Mouse (Mus musculus): ENCODE results near the gene Gnaq. TPM values are rescaled to one million over a fixed set of nuclear protein-coding genes. Genes with fewer than 3 reads are reported as not detected.

Gnaq gene
- total and polyA plus RNA-seq, 3 experiments, result 8.1 to 12.9 (median 8.2) TPM

- peak; percentile 41 for DNase-seq (ENCODE audit: extremely low read depth)
- dilution Hi-C loops (cut with MboI; ENCODE audit: extremely low pct_ligation_motif_present, extremely low pct_unique_long_range_greater_than_20kb, low sequenced_read_pairs), result no loop called here
- H3K9ac ChIP-seq (ENCODE audit: insufficient read depth, low read depth), result no peak overlapping the region
- peaks cover 20 to 60% of the 10 kb centered on the region in 2 experiments for H3K4me1 ChIP-seq (ENCODE audit: control insufficient read depth in 1 of 2, insufficient read depth in 2 of 2)
- no peaks in the 10 kb centered on the region for H3K27me3 ChIP-seq (replicated peaks)
- in situ Hi-C loops (cut with MboI; ENCODE audit: low pct_ligation_motif_present, low pct_unique_long_range_greater_than_20kb, low sequenced_read_pairs), result no loop called here
- H3K4me2 ChIP-seq (ENCODE audit: insufficient read depth, low read depth, poor library complexity, severe bottlenecking), result peak overlapping the region; percentile 69
- TF ChIP-seq ETS1 (conservative IDR thresholded peaks at IDR 0.05; ENCODE audit: low read depth, low read length) (no peak), TCF12 (IDR thresholded peaks at IDR 0.05; ENCODE audit: low read depth, low read length) (0 out of 2 replicates have a peak, but pooled peaks have one; percentile 18), ZC3H11A (IDR thresholded peaks at IDR 0.05; ENCODE audit: low read depth, low read length) (no peak), KAT2A (IDR thresholded peaks at IDR 0.05; ENCODE audit: insufficient replicate concordance, low read length) (no peak), IRF4 (IDR thresholded peaks at IDR 0.05; ENCODE audit: low read depth, low read length) (no peak), EP300 (IDR thresholded peaks at IDR 0.05; ENCODE audit: low read length) (peak; percentile 25; the same call in 1 of the 2 replicates), GABPA (IDR thresholded peaks at IDR 0.05; ENCODE audit: insufficient replicate concordance, low read depth, low read length) (no peak), MAZ (IDR thresholded peaks at IDR 0.05; ENCODE audit: low read depth, low read length) (no peak), MEF2A (IDR thresholded peaks at IDR 0.05; ENCODE audit: borderline replicate concordance, low read depth, low read length) (no peak), E2F4 (IDR thresholded peaks at IDR 0.05; ENCODE audit: insufficient replicate concordance, low read depth, low read length) (no peak), MAFK (IDR thresholded peaks at IDR 0.05; ENCODE audit: insufficient replicate concordance, low read length) (no peak), NRF1 (IDR thresholded peaks at IDR 0.05; ENCODE audit: low read depth, low read length) (no peak), POLR2A (IDR thresholded peaks at IDR 0.05; ENCODE audit: low read depth, low read length) (no peak)
- no peaks in the 10 kb centered on the region for H3K9me3 ChIP-seq (replicated peaks; ENCODE audit: low read length)
- no peaks in the 10 kb centered on the region; the same call in 1 of the 2 replicates for H3K79me2 ChIP-seq (replicated peaks; ENCODE audit: control insufficient read depth, extremely low read depth, insufficient read depth, poor library complexity, severe bottlenecking)
- H3K36me3 ChIP-seq (replicated peaks in 1 of 2; ENCODE audit: control insufficient read depth in 1 of 2, insufficient read depth in 1 of 2, low read length in 1 of 2), result peaks cover 0 to 25% of the 10 kb centered on the region in 2 experiments
- peak overlapping the region in 2 of 3 experiments; percentile 32 to 44 for H3K4me3 ChIP-seq (replicated peaks in 1 of 3; ENCODE audit: low read depth in 2 of 3, low read length in 2 of 3, poor library complexity in 1 of 3)
- no peak overlapping the region for H3K27ac ChIP-seq (ENCODE audit: insufficient read depth, low read depth)
These were observed 120.1 kb downstream of the Gnaq start for GRCm38 (mm10) chr19:16252696-16253095.

GRCm38 (mm10) chr19:16254881-16255280, 122.2 kb downstream of the Gnaq start:
- dilution Hi-C loops (cut with MboI; ENCODE audit: extremely low pct_ligation_motif_present, extremely low pct_unique_long_range_greater_than_20kb, low sequenced_read_pairs), result no loop called here
- in situ Hi-C loops (cut with MboI; ENCODE audit: low pct_ligation_motif_present, low pct_unique_long_range_greater_than_20kb, low sequenced_read_pairs), result no loop called here
- H3K36me3 ChIP-seq (replicated peaks in 1 of 2; ENCODE audit: control insufficient read depth in 1 of 2, insufficient read depth in 1 of 2, low read length in 1 of 2), result peaks cover 0 to 24% of the 10 kb centered on the region in 2 experiments
- TF ChIP-seq ETS1 (conservative IDR thresholded peaks at IDR 0.05; ENCODE audit: low read depth, low read length), result no peak
- TF ChIP-seq MAZ (IDR thresholded peaks at IDR 0.05; ENCODE audit: low read depth, low read length), result no peak
- TF ChIP-seq SMC3 (IDR thresholded peaks at IDR 0.05; ENCODE audit: low read depth, low read length), result no peak
- no peak for TF ChIP-seq SIN3A (IDR thresholded peaks at IDR 0.05; ENCODE audit: low read length)
- no peak for TF ChIP-seq USF2 (conservative IDR thresholded peaks at IDR 0.05; ENCODE audit: low read depth, low read length)
- no peak for TF ChIP-seq IRF4 (IDR thresholded peaks at IDR 0.05; ENCODE audit: low read depth, low read length)
- TF ChIP-seq ZKSCAN1 (IDR thresholded peaks at IDR 0.05; ENCODE audit: borderline replicate concordance, low read depth, low read length), result no peak
- TF ChIP-seq RCOR1 (conservative IDR thresholded peaks at IDR 0.05; ENCODE audit: low read depth, low read length), result no peak
- no peak for TF ChIP-seq NRF1 (IDR thresholded peaks at IDR 0.05; ENCODE audit: low read depth, low read length)
- no peaks in the 10 kb centered on the region; the same call in 1 of the 2 replicates for H3K79me2 ChIP-seq (replicated peaks; ENCODE audit: control insufficient read depth, extremely low read depth, insufficient read depth, poor library complexity, severe bottlenecking)
- no peaks in the 10 kb centered on the region for H3K9me3 ChIP-seq (replicated peaks; ENCODE audit: low read length)
- no peak overlapping the region for H3K9ac ChIP-seq (ENCODE audit: insufficient read depth, low read depth)
- H3K4me3 ChIP-seq (replicated peaks in 1 of 3; ENCODE audit: low read depth in 2 of 3, low read length in 2 of 3, poor library complexity in 1 of 3), result peak overlapping the region in 1 of 3 experiments; percentile 19
- peaks cover 20 to 56% of the 10 kb centered on the region in 2 experiments for H3K4me1 ChIP-seq (ENCODE audit: control insufficient read depth in 1 of 2, insufficient read depth in 2 of 2)
- no peak overlapping the region for H3K4me2 ChIP-seq (ENCODE audit: insufficient read depth, low read depth, poor library complexity, severe bottlenecking)
- DNase-seq (ENCODE audit: extremely low read depth), result no peak
- no peaks in the 10 kb centered on the region for H3K27me3 ChIP-seq (replicated peaks)
- no peak overlapping the region for H3K27ac ChIP-seq (ENCODE audit: insufficient read depth, low read depth)

Data from CH12.LX (cell line).